Mouse (Mus musculus): ENCODE data around the gene Gc. TPM values are rescaled to one million over a fixed set of nuclear protein-coding genes. Genes with fewer than 3 reads are reported as not detected.

Gene Gc
- total and polyA plus RNA-seq, 3 experiments, result not detected

DNA sequence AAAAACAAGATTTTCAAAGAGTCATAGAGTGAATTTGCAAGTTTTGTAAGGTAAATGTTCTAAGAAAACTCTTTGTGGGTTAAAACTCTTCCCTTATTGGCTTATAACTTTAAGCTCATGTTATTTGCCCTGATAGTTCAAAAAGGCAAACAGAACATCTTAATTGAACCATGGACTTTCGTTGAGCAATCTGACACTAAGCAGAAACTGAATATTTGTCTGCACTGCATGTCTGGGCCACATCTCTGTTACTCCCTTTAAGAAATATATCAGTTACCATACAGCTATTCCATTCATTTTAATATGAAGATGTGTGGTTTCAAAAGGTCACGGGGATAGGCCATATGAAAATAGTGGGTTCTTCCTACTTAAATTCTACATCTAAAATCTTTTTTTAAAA lies 10.2 kb upstream of the Gc start:
- in situ Hi-C loops (cut with MboI; ENCODE audit: low pct_ligation_motif_present, low pct_unique_long_range_greater_than_20kb, low sequenced_read_pairs), result no loop called here
- no peak for DNase-seq (ENCODE audit: extremely low read depth)

DNA sequence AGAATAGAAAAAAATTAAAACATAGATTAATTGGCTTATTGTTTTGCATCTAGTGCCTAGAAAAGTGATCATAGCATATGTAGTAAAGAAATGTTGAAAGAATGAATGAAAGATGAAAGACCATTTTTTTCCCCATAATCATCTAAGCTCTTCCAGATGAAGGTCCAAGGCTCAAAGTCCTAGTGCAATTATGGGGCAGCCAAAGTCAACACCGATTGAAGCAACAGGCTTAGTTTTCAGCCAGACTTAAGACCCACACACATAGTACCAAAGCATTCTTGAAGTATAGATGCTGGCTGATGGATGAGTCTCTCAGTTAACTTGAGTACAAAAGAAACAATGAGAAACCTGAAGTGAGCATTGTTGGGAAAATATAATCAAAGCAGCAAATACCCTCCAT lies 9.3 kb upstream of the Gc start:
- no peaks in the 10 kb centered on the region for H3K27me3 ChIP-seq (replicated peaks)
- TF ChIP-seq ELF1 (IDR thresholded peaks at IDR 0.05; ENCODE audit: low read depth, low read length) (no peak), IRF4 (IDR thresholded peaks at IDR 0.05; ENCODE audit: low read depth, low read length) (no peak), JUN (IDR thresholded peaks at IDR 0.05; ENCODE audit: insufficient read depth, low read depth, low read length) (no peak), NRF1 (IDR thresholded peaks at IDR 0.05; ENCODE audit: low read depth, low read length) (no peak), RAD21 (IDR thresholded peaks at IDR 0.05; ENCODE audit: low read depth, low read length) (no peak), USF2 (conservative IDR thresholded peaks at IDR 0.05; ENCODE audit: low read depth, low read length) (no peak), ZNF384 (IDR thresholded peaks at IDR 0.05; ENCODE audit: low read depth, low read length) (no peak), PAX5 (IDR thresholded peaks at IDR 0.05; ENCODE audit: low read length) (no peak)
- H3K9me3 ChIP-seq (replicated peaks; ENCODE audit: low read length), result no peaks in the 10 kb centered on the region
- no peaks in the 10 kb centered on the region for H3K79me2 ChIP-seq (replicated peaks; ENCODE audit: control insufficient read depth, extremely low read depth, insufficient read depth, poor library complexity, severe bottlenecking)
- no peak overlapping the region for H3K4me2 ChIP-seq (ENCODE audit: insufficient read depth, low read depth, poor library complexity, severe bottlenecking)
- peaks cover 0 to 9% of the 10 kb centered on the region in 2 experiments; a peak in 1 of 4 replicates for H3K4me1 ChIP-seq (ENCODE audit: control insufficient read depth in 1 of 2, insufficient read depth in 2 of 2)
- dilution Hi-C loops (cut with MboI; ENCODE audit: extremely low pct_ligation_motif_present, extremely low pct_unique_long_range_greater_than_20kb, low sequenced_read_pairs) (no loop called here), in situ Hi-C loops (cut with MboI; ENCODE audit: low pct_ligation_motif_present, low pct_unique_long_range_greater_than_20kb, low sequenced_read_pairs) (no loop called here)
- H3K4me3 ChIP-seq (replicated peaks in 1 of 3; ENCODE audit: low read depth in 2 of 3, low read length in 2 of 3, poor library complexity in 1 of 3), result no peak overlapping the region
- DNase-seq (ENCODE audit: extremely low read depth), result no peak
- H3K9ac ChIP-seq (ENCODE audit: insufficient read depth, low read depth), result no peak overlapping the region
- no peak overlapping the region for H3K27ac ChIP-seq (ENCODE audit: insufficient read depth, low read depth)
- H3K36me3 ChIP-seq (replicated peaks in 1 of 2; ENCODE audit: control insufficient read depth in 1 of 2, insufficient read depth in 1 of 2, low read length in 1 of 2), result no peaks in the 10 kb centered on the region

More for the DNA sequence above, 10.2 kb upstream of the Gc start:
- H3K9ac ChIP-seq (ENCODE audit: insufficient read depth, low read depth), result no peak overlapping the region
- H3K79me2 ChIP-seq (replicated peaks; ENCODE audit: control insufficient read depth, extremely low read depth, insufficient read depth, poor library complexity, severe bottlenecking), result no peaks in the 10 kb centered on the region
- H3K4me2 ChIP-seq (ENCODE audit: insufficient read depth, low read depth, poor library complexity, severe bottlenecking), result no peak overlapping the region
- no peaks in the 10 kb centered on the region for H3K27me3 ChIP-seq (replicated peaks)
- dilution Hi-C loops (cut with MboI; ENCODE audit: extremely low pct_ligation_motif_present, extremely low pct_unique_long_range_greater_than_20kb, low sequenced_read_pairs), result no loop called here
- no peak overlapping the region for H3K4me3 ChIP-seq (replicated peaks in 1 of 3; ENCODE audit: low read depth in 2 of 3, low read length in 2 of 3, poor library complexity in 1 of 3)
- H3K4me1 ChIP-seq (ENCODE audit: control insufficient read depth in 1 of 2, insufficient read depth in 2 of 2), result peaks cover 0 to 9% of the 10 kb centered on the region in 2 experiments; a peak in 1 of 4 replicates
- no peaks in the 10 kb centered on the region for H3K36me3 ChIP-seq (replicated peaks in 1 of 2; ENCODE audit: control insufficient read depth in 1 of 2, insufficient read depth in 1 of 2, low read length in 1 of 2)
- no peak overlapping the region for H3K27ac ChIP-seq (ENCODE audit: insufficient read depth, low read depth)
- H3K9me3 ChIP-seq (replicated peaks; ENCODE audit: low read length), result no peaks in the 10 kb centered on the region
- no peak for TF ChIP-seq RCOR1 (conservative IDR thresholded peaks at IDR 0.05; ENCODE audit: low read depth, low read length)
- TF ChIP-seq POLR2AphosphoS2 (IDR thresholded peaks at IDR 0.05; ENCODE audit: low read depth, low read length), result no peak
- no peak for TF ChIP-seq SIN3A (IDR thresholded peaks at IDR 0.05; ENCODE audit: low read length)
- no peak for TF ChIP-seq MXI1 (IDR thresholded peaks at IDR 0.05; ENCODE audit: low read depth, low read length)
- no peak for TF ChIP-seq CHD1 (IDR thresholded peaks at IDR 0.05; ENCODE audit: low read depth, low read length)
- no peak for TF ChIP-seq TBP (conservative IDR thresholded peaks at IDR 0.05; ENCODE audit: low read depth, low read length)
- no peak for TF ChIP-seq ZNF384 (IDR thresholded peaks at IDR 0.05; ENCODE audit: low read depth, low read length)
- TF ChIP-seq MAZ (IDR thresholded peaks at IDR 0.05; ENCODE audit: low read depth, low read length), result no peak
